Mouse (Mus musculus) myocyte (in vitro differentiated cells): ENCODE data around the gene Slit3. TPM values are rescaled to one million over a fixed set of nuclear protein-coding genes. Genes with fewer than 3 reads are reported as not detected.

Experiments
- H3K27me3 ChIP-seq: one replicate; pipeline ENCODE4 v1.6.1; 2011; ENCODE audit not compliant: control insufficient read depth, insufficient read depth, insufficient read length
- H3K36me3 ChIP-seq: one replicate; pipeline ENCODE4 v1.6.1; 2011; ENCODE audit not compliant: control insufficient read depth, insufficient read depth
- H3K4me2 ChIP-seq: one replicate; pipeline ENCODE4 v1.6.1; 2011; ENCODE audit warnings: low read depth, control low read depth
- H3K4me3 ChIP-seq: one replicate; pipeline ENCODE4 v1.5.1; 2011; ENCODE audit warnings: mild to moderate bottlenecking, control low read depth, moderate library complexity
- H3K79me2 ChIP-seq: one replicate; pipeline ENCODE4 v1.6.1; 2011; ENCODE audit not compliant: control insufficient read depth, insufficient read depth
- H3ac ChIP-seq: one replicate; pipeline ENCODE4 v1.6.1; 2011; ENCODE audit not compliant: control insufficient read depth, insufficient read length
- CEBPB ChIP-seq: IDR thresholded peaks from 2 replicates; pipeline ENCODE4 v1.6.1; 2011; ENCODE audit warnings: mild to moderate bottlenecking, moderate library complexity; ENCODE audit not compliant: poor library complexity, insufficient read depth, severe bottlenecking
- E2F4 ChIP-seq: IDR thresholded peaks from one replicate; pipeline ENCODE4 v1.6.1; 2011; ENCODE audit warnings: mild to moderate bottlenecking, control low read depth, moderate library complexity; ENCODE audit not compliant: insufficient read depth
- MAX ChIP-seq: IDR thresholded peaks from one replicate; pipeline ENCODE4 v1.6.1; 2011; ENCODE audit warnings: low read depth, mild to moderate bottlenecking, control low read depth
- MYOD1 ChIP-seq, 3 experiments: IDR thresholded peaks; one replicate each; pipeline ENCODE4 v1.6.1; 2011; ENCODE audit warnings: control low read depth in 2 of 3, low read depth in 2 of 3, mild to moderate bottlenecking in 2 of 3, moderate library complexity in 1 of 3; ENCODE audit not compliant: insufficient read length in 2 of 3, control insufficient read depth in 1 of 3
- MYOG ChIP-seq, 3 experiments: IDR thresholded peaks; one replicate each; pipeline ENCODE4 v1.6.1; 2011; ENCODE audit warnings: control low read depth in 2 of 3, low read depth in 2 of 3, mild to moderate bottlenecking in 2 of 3; ENCODE audit not compliant: insufficient read length in 2 of 3, control insufficient read depth in 1 of 3, insufficient read depth in 1 of 3
- POLR2A ChIP-seq: IDR thresholded peaks from one replicate; pipeline ENCODE4 v1.6.1; 2011; ENCODE audit warnings: low read depth, mild to moderate bottlenecking, control low read depth, moderate library complexity; ENCODE audit not compliant: insufficient read length
- POLR2AphosphoS2 ChIP-seq: IDR thresholded peaks from one replicate; pipeline ENCODE4 v1.6.1; 2011; ENCODE audit warnings: low read depth, control low read depth; ENCODE audit not compliant: insufficient read length
- REST ChIP-seq: IDR thresholded peaks from one replicate; pipeline ENCODE4 v1.6.1; 2011; ENCODE audit warnings: mild to moderate bottlenecking, control low read depth, moderate library complexity; ENCODE audit not compliant: insufficient read depth, insufficient read length
- SRF ChIP-seq: IDR thresholded peaks from one replicate; pipeline ENCODE4 v1.6.1; 2011; ENCODE audit warnings: low read depth; ENCODE audit not compliant: control insufficient read depth, insufficient read length
- TCF12 ChIP-seq: IDR thresholded peaks from one replicate; pipeline ENCODE4 v1.6.1; 2011; ENCODE audit warnings: mild to moderate bottlenecking, control low read depth; ENCODE audit not compliant: poor library complexity, insufficient read depth, severe bottlenecking
- TCF3 ChIP-seq: IDR thresholded peaks from one replicate; pipeline ENCODE4 v1.6.1; 2011; ENCODE audit warnings: low read depth, control low read depth; ENCODE audit not compliant: insufficient read length
- USF1 ChIP-seq: IDR thresholded peaks from one replicate; pipeline ENCODE4 v1.6.1; 2011; ENCODE audit warnings: low read depth, mild to moderate bottlenecking, control low read depth, moderate library complexity
- polyA plus RNA-seq: library from polyadenylated mRNA; unstranded; fragments of >200 nt; fragmentation: generic; extraction: Trizol; gene quantifications from one replicate; pipeline ENCODE4 v1.2.1, GENCODE M21; 2012; ENCODE audit warnings: missing spikeins

Gene Slit3
- polyA plus RNA-seq, 1 experiment: not detected

- Histone ChIP-seq H3K4me3 (no peak overlapping the region), H3K79me2 (no peaks in the 10 kb centered on the region), H3K4me2 (no peak overlapping the region), H3K36me3 (no peaks in the 10 kb centered on the region), H3ac (no peak overlapping the region), H3K27me3 (no peaks in the 10 kb centered on the region)
- TF ChIP-seq TCF12 (no peak), MYOG (IDR thresholded peaks at IDR 0.05; ENCODE audit: control insufficient read depth in 1 of 3, insufficient read depth in 1 of 3, insufficient read length in 2 of 3, low read depth in 2 of 3) (no peak), TCF3 (no peak), SRF (no peak), MAX (no peak)
Measured at GRCm38 (mm10) chr11:35361071-35361470, 240.0 kb downstream of the Slit3 start.

GRCm38 (mm10) chr11:35362975-35363374 lies 242.0 kb downstream of the Slit3 start:
- TF ChIP-seq TCF3 (no peak), USF1 (no peak), CEBPB (no peak), POLR2A (no peak), MAX (no peak), TCF12 (no peak), MYOG (IDR thresholded peaks at IDR 0.05; ENCODE audit: control insufficient read depth in 1 of 3, insufficient read depth in 1 of 3, insufficient read length in 2 of 3, low read depth in 2 of 3) (no peak), REST (no peak), POLR2AphosphoS2 (no peak), SRF (no peak), E2F4 (no peak), MYOD1 (IDR thresholded peaks at IDR 0.05; ENCODE audit: control insufficient read depth in 1 of 3, insufficient read length in 2 of 3, low read depth in 2 of 3) (no peak)
- H3K27me3 ChIP-seq: no peaks in the 10 kb centered on the region
- no peak overlapping the region for H3K4me3 ChIP-seq
- H3ac ChIP-seq: no peak overlapping the region
- no peak overlapping the region for H3K4me2 ChIP-seq
- H3K36me3 ChIP-seq: no peaks in the 10 kb centered on the region
- no peaks in the 10 kb centered on the region for H3K79me2 ChIP-seq

- no peaks in the 10 kb centered on the region for H3K27me3 ChIP-seq
- TF ChIP-seq CEBPB (no peak), MAX (no peak), MYOG (IDR thresholded peaks at IDR 0.05; ENCODE audit: control insufficient read depth in 1 of 3, insufficient read depth in 1 of 3, insufficient read length in 2 of 3, low read depth in 2 of 3) (no peak), SRF (no peak), REST (no peak)
- no peak overlapping the region for H3K4me2 ChIP-seq
- no peaks in the 10 kb centered on the region for H3K79me2 ChIP-seq
- no peak overlapping the region for H3ac ChIP-seq
- H3K36me3 ChIP-seq: no peaks in the 10 kb centered on the region
- H3K4me3 ChIP-seq: no peak overlapping the region
Measured at GRCm38 (mm10) chr11:35364469-35364868, 243.4 kb downstream of the Slit3 start.

GRCm38 (mm10) chr11:35365510-35365931 lies 244.5 kb downstream of the Slit3 start:
- no peaks in the 10 kb centered on the region for H3K36me3 ChIP-seq
- no peak overlapping the region for H3ac ChIP-seq
- no peak overlapping the region for H3K4me2 ChIP-seq
- H3K27me3 ChIP-seq: no peaks in the 10 kb centered on the region
- TF ChIP-seq MYOG (IDR thresholded peaks at IDR 0.05; ENCODE audit: control insufficient read depth in 1 of 3, insufficient read depth in 1 of 3, insufficient read length in 2 of 3, low read depth in 2 of 3): no peak
- TF ChIP-seq TCF3: no peak
- no peak for TF ChIP-seq POLR2A
- TF ChIP-seq USF1: no peak
- TF ChIP-seq E2F4: no peak
- TF ChIP-seq MAX: no peak
- no peak for TF ChIP-seq SRF
- no peak for TF ChIP-seq POLR2AphosphoS2
- H3K4me3 ChIP-seq: no peak overlapping the region
- no peaks in the 10 kb centered on the region for H3K79me2 ChIP-seq

GRCm38 (mm10) chr11:35366611-35367010 lies 245.6 kb downstream of the Slit3 start:
- Histone ChIP-seq H3K36me3 (no peaks in the 10 kb centered on the region), H3K4me3 (no peak overlapping the region), H3K4me2 (no peak overlapping the region), H3K27me3 (no peaks in the 10 kb centered on the region), H3K79me2 (no peaks in the 10 kb centered on the region), H3ac (no peak overlapping the region)
- TF ChIP-seq E2F4: no peak
- no peak for TF ChIP-seq POLR2AphosphoS2
- TF ChIP-seq TCF3: no peak
- TF ChIP-seq TCF12: no peak
- TF ChIP-seq MYOG (IDR thresholded peaks at IDR 0.05; ENCODE audit: control insufficient read depth in 1 of 3, insufficient read depth in 1 of 3, insufficient read length in 2 of 3, low read depth in 2 of 3): no peak
- no peak for TF ChIP-seq MAX
- TF ChIP-seq REST: no peak
- no peak for TF ChIP-seq USF1
- no peak for TF ChIP-seq POLR2A
- TF ChIP-seq CEBPB: no peak
- no peak for TF ChIP-seq MYOD1 (IDR thresholded peaks at IDR 0.05; ENCODE audit: control insufficient read depth in 1 of 3, insufficient read length in 2 of 3, low read depth in 2 of 3)
- no peak for TF ChIP-seq SRF
